Mouse (Mus musculus) kidney, postnatal 36 days (tissue): ENCODE results near the gene Foxe1.

ENCODE experiments used
- DNase-seq, 2 experiments: peaks; one replicate each; pipeline ENCODE4 v3.0.0; 2021 to 2022; ENCODE audit warnings: mixed read lengths in 2 of 2

The Foxe1 gene

DNA sequence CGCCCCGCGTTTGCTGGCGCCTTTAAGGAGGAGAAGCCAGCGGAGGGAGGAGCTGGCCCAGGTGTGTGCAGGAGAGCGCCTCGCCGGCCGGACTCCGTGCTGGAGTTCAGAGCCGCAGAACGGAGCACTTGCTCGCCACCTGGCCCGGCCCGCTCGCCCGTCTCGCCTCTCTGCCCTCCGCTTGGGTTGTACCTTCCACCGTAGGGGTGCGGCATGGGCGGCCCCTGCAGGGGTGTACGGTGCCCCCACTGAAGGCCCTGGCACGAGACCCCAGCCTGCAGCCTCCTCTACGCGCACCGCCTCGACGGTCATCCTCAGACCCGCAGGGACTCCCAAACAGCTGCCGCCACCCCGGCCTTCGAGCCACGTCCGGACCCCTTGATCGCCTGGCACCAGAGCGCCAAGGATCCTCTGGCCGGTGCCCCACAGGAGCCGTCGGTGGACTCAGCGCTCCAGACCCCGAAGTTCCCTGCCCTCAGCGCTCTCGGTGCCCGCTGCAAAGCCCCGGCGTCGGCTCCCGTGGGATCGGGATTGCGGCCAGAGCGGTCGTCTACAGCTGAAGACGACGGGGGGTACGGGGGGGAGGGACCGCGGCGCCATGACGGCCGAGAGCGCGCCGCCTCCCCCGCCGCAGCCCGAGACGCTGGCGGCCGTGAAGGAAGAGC lies at the start of gene Foxe1:
Gene Foxe1, plus strand, starts transcription at position 14 of the 665 bp plus-strand sequence.
- peak in 1 of 2 experiments; percentile 37 for DNase-seq

DNA sequence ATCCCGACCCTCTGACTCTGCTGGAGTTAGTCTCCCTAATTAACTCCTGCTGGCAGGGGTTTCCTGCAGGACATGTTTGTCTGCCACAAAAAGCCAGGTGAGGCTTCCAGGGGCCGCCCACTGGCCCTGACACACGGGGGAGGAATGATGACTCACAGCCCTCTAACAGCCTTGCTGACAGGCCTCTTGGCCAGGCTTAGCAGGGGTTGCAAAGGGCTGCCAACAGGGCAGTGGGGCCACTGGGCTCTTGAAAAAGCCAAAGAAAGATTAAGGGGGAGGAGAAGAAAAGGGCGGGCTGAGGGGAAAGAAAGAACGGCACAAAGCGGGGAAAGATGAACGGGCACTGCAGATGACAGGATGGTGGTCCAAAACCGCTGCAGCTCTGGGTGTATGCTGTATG lies 39.3 kb upstream of the Foxe1 start:
- DNase-seq = peak; percentile 52 to 60

GRCm38 (mm10) chr4:46304757-46305384 lies 38.5 kb upstream of the Foxe1 start:
- peak; percentile 85 to 95 for DNase-seq

- no peak for DNase-seq
Measured at GRCm38 (mm10) chr4:46305436-46305835, 38.0 kb upstream of the Foxe1 start.

- peak; percentile 60 to 78 for DNase-seq
Measured at GRCm38 (mm10) chr4:46307341-46307740, 36.1 kb upstream of the Foxe1 start.

- peak; percentile 8 to 14 for DNase-seq
Measured at GRCm38 (mm10) chr4:46307869-46308268, 35.5 kb upstream of the Foxe1 start.

DNA sequence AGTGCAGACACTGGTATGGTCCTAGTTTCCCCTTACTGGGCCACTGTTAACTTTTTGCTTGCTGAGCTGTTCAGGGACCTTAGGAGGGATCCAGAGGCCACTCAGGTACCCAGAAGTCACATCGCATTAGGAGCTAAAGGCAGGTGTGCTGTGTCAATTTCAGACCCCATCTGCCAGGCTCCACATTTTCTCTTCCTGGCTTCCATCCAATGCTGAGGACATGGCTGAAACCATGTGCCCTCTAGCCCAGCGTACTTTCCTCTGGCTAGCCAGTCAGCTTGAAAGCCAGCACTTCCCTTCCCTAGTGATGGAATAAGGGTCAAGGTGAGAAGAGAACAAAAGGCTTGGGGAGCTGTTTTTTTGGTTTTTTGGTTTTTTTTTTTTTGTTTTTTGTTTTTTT lies 31.8 kb upstream of the Foxe1 start:
- DNase-seq = no peak

DNA sequence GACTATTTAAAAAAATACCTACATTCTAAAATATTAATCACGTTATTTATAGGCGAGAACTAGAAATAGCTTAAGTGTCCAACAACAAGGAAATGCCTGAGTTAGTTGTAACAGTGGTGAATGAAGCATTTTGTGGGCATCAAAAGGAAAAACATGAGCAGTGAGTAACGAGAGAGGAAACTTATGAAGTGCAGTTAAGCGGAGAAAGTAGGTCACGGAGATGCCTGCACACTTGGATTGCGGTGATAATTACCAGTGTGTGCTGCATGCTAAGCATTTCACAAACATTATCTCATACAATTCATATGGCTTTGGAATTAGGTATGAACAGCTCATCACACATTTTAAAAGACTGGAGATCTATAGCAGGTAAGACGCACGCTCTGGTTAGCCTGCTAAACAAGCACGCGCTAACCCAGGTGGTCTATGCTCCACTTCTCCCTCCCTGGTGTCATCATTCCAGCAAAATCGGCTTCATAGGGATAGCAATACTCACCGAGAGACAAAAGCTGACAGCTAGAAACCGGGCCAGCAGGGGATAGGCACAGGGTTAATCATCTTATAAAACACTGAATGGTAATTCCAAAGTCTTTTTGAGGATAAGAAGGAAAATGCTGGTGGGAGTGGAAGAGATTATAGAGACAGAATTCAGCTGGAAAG lies 21.5 kb upstream of the Foxe1 start:
- DNase-seq = no peak

DNA sequence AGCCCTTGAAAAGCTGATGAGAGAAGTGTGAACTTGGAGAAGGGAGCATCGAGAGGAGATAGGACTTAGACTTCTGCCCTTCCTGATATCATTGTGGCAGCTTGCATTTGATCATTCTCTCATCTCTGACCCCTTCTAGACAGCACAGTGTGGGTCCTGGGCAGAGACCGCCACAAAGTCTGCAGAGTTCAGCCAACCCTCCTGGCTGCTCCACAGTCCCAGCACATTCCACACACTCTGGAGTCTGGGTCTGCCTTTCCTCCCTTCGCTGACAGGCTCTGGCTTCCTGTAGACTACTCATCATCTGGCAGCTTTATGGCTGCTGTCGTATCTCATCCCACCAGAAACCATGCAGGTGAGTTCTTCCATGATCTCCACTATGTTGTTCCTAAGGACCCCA lies 20.7 kb upstream of the Foxe1 start:
- no peak for DNase-seq

DNA sequence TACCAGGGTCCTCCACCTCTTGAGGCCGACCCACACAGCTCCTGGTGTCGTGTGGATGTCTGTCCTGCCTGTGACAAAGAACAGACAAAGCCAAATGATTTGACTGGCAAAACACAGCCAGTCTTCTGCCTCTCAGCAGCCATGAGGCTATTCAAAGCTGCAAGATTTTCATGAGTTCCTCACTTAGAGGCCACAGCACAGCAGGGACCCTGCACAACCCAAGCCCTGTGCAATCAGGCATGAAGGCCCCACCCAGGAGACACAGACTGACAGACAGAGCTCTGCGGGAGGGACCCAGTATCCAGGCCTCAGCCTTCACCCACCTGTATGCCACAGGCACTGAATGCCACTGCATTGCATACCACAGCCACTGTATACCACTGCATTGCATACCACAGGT lies 14.5 kb upstream of the Foxe1 start:
- no peak for DNase-seq

- DNase-seq = no peak
Measured at GRCm38 (mm10) chr4:46335846-46336245, 7.6 kb upstream of the Foxe1 start.

GRCm38 (mm10) chr4:46337990-46338389 lies 5.4 kb upstream of the Foxe1 start:
- no peak for DNase-seq

DNA sequence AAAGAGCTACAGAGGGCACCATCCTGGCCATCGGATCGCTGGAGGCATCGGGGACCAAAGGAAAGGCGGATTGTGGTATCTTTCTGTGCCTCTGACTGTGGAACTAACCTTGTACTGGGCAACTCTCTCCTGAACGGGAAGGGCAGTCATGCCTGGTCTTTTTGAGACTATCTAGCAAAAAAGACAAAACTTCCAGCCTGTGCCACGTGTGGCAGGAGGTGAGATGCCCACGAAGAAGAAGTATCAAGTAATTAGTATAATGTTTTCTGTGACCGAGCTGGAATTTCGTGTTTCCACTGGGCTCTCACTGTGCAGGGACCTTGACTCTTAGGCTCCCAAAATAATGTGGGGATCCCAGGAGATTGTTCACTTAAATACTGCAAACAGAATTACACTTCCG lies 4.4 kb upstream of the Foxe1 start:
- no peak for DNase-seq

DNA sequence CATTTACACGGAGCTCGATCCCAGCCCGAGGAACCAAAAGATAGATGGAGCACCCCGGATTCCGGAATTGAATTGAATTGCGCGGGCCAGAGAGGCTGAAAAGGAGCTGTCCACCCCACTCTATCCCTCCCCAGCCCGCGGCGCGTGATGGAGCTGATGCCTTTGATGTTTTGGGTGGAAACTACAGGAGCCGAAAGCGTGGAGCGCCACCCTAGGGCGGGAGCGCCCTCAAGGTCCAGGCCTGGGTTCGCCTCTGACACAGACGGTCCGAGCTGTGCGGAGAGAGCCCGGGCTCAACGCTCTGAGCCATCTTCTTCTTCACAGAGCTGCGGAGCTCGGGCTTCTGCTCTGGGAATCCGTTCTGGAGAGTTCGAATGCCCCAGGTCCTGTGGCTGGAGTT lies 3.8 kb upstream of the Foxe1 start:
- peak in 1 of 2 experiments; percentile 22 for DNase-seq

DNA sequence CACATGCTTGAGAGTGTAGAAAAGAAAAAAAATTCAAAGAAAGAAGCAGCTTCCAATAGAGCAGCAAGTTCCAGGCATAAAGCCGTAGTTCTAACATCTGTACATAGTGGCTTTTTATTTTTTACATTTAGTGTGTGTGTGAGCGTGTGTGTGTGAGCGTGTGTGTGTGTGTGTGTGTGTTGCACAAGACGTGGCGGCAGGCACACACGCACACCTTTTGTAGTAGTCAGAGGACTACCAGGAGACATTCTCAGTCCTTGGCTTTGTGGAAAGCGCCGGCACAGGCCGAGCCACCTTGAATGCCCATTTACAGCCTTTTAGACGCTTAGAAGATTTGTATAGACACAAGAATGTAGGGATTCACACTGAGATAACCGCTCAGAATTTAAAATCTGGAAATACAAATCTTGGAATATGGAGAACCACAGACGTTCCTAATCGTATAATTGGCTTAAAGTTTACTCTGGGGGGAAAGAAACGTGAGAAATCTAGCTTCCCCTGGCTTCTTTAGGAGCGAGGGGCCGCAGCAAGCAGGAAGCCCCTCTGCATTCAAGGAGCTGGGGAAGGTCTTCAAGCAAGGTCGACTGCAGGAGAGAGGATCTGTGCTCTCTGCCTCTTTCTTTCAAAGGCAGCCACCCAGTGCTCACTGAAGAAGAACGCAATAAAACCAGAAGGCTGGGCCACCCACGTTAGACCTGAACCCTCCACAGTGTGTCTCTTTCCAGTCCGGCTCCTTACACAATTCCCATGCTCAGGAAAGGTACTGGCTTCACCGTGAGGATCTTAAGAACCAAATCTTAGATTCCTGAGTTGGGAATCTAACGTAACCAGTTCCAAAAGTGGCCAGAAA lies 1.4 kb upstream of the Foxe1 start:
- no peak for DNase-seq

DNA sequence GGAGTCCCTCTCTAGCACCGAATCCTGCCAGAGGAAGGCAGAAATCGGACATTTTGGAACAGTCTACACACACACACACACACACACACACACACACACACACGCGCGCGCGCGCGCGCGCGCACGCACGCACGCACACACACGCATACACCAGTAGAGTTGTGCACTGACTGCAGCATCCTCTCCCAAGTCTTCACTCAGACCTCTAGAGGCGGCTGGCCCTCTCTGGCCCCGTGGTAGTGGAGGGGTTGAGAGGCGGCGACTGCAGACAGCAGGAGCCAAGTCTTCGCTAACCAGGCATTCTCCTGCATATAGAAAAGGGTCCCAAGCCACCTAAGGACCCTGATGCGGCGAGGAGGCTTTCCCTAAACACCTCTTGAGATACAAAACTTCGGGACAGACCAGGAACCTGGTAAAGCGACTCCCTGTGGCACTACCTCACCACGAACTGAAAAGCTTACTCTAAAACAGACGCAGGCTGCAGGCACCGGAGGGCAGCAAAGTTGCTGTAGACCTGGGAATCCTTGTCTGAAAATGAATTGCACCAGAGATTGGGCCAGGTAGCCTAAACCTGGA lies 610 bp upstream of the Foxe1 start:
- peak in 1 of 2 experiments; percentile 18 for DNase-seq

DNA sequence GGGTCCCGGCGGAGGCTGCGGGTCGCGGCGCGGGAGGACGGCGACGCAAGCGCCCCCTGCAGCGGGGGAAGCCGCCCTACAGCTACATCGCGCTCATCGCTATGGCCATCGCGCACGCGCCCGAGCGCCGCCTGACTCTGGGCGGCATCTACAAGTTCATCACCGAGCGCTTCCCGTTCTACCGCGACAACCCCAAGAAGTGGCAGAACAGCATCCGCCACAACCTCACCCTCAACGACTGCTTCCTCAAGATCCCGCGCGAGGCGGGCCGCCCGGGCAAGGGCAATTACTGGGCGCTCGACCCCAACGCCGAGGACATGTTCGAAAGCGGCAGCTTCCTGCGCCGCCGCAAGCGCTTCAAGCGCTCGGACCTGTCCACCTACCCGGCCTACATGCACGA lies 879 bp downstream of the Foxe1 start:
- DNase-seq = peak in 1 of 2 experiments; percentile 35

DNA sequence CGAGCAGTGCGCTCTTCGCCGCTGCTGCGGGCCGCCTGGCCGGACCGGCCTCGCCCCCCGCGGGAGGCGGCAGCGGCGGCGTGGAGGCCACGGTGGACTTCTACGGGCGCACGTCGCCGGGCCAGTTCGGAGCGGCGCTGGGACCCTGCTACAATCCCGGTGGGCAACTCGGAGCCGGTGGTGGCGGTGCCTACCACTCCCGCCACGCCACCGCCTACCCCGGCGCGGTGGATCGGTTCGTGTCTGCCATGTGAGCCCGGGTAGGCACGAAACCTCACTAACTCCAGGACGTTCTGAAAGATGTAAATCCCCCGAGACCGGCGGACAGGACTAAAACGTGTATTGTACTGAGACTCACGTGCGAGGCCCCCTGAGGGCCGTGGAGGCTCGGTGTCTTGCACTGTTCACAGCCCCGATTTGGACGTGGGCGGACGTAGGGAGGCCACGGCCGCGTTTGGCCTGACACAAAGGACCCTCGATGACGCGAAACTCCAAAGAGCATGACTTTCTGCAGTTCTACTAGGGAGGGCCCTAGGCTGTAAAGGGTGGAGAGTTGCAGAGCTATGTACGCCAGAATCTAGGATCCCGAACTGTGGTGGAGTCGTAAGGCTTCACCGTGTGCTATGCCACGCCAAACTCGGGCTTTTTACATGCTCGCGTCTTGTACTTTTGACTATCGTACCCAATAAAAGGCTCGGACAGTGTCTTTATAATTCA lies 1.8 kb downstream of the Foxe1 start:
- peak in 1 of 2 experiments; percentile 6 for DNase-seq

- DNase-seq = no peak
Measured at GRCm38 (mm10) chr4:46345773-46346100, 2.3 kb downstream of the Foxe1 start.

- no peak for DNase-seq
Measured at GRCm38 (mm10) chr4:46346221-46346620, 2.8 kb downstream of the Foxe1 start.

DNA sequence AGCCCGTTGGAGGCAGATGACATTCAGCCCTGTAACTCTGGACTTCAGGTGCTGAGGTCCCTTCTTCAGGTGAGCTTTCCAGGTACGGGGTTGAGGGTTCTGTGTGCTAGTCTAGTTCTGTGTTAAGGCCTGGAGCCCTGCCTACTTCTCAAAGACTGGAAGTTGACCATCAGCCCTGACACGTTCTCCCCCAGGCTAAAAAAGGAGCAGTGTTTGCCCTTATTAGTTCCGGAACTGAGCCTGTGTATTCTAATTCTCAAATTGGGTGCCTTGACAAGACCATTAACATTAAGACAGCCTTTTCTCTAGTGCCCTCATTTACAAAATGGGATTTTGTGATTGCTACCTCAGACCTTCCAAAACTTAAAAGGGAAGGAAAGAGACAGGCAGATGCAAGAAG lies 3.7 kb downstream of the Foxe1 start:
- DNase-seq = no peak
